Mouse (Mus musculus): ENCODE measurements around the gene Gm9803. TPM values are rescaled to one million over a fixed set of nuclear protein-coding genes. Genes with fewer than 3 reads are reported as not detected.
"Not testable (repeated sequence)": the region's sequence is repeated elsewhere in the genome, so short reads cannot be mapped to it uniquely, and the experiment has no call there.

The Gm9803 gene
- total RNA-seq (2021): 10 to 100 TPM in 1 of 2 experiments, 1 to 10 TPM in 1; 6.9 to 17.4 TPM
- long read RNA-seq, experiment 1, partial matches to known transcripts: 0 of 2 reads
- long read RNA-seq, experiment 1, other reads (novel, unspliced or antisense): 0 of 2 reads
- long read RNA-seq, experiment 2, transcript Gm9803-201 (1 exons, 563 nt): major isoform, 10 of 10 reads
- long read RNA-seq, experiment 2, partial matches to known transcripts: 0 of 10 reads
- long read RNA-seq, experiment 2, other reads (novel, unspliced or antisense): 0 of 10 reads

DNA sequence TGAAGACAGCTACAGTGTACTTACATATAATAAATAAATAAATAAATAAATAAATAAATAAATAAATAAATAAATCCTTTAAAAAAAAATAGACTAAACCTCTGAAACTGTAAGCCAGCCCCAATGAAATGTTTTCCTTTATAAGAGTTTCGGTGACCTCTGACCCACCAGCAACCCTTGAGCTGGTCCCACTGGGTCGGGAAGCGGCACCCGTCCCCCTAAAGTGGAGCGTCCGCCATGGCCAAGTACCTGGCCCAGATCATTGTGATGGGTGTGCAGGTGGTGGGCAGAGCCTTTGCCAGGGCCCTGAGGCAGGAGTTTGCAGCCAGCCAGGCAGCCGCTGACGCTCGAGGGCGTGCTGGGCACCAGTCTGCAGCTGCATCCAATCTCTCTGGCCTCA, at the start of gene Gm9803:
Gene Gm9803, plus strand, starts transcription at position 154 of the 400 bp plus-strand sequence.
- not testable (repeated sequence) for DNase-seq (ENCODE audit: low spot score in 2 of 2)

DNA sequence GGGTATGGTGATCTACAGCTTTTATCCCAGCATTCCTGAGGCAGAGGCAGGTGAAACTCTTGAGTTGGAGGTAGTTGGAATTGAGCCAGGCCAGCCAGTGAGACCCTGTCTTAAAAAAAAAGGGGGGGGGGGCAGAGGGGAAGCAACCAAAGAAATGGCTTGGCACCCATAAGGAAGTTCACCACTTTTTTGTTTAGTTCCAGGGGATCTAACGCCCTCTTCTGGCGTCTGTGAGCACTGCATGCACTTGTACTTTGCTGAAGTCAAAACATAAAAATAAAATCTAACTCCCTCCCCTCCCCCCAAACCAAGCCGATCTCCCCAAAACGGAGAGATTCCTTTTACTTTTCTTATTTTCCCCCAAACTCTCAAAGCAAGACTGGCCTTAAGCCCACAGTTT, 48.5 kb upstream of the Gm9803 start:
- peak in 1 of 2 experiments; percentile 33 for DNase-seq (ENCODE audit: low spot score in 2 of 2)

DNA sequence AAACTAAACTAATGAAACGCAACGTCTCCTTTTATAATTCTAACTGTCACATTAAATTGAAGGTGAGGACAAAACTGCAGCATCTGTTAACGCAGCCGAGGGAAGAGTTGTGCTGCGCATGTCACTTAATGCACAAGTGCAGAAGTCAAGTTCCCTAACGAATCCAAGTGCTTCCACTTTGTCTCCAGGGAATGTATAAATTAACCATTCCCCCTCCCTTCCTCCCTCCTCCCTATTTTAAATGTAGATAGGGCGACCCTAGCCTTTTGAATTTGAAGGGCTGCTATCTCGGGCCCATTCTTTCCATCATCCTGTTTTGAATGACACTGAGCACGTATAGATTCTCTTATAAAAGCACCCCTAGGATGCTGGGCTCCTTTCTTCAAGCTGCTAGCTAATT, 46.4 kb upstream of the Gm9803 start:
- no peak for DNase-seq (ENCODE audit: low spot score in 2 of 2)

DNA sequence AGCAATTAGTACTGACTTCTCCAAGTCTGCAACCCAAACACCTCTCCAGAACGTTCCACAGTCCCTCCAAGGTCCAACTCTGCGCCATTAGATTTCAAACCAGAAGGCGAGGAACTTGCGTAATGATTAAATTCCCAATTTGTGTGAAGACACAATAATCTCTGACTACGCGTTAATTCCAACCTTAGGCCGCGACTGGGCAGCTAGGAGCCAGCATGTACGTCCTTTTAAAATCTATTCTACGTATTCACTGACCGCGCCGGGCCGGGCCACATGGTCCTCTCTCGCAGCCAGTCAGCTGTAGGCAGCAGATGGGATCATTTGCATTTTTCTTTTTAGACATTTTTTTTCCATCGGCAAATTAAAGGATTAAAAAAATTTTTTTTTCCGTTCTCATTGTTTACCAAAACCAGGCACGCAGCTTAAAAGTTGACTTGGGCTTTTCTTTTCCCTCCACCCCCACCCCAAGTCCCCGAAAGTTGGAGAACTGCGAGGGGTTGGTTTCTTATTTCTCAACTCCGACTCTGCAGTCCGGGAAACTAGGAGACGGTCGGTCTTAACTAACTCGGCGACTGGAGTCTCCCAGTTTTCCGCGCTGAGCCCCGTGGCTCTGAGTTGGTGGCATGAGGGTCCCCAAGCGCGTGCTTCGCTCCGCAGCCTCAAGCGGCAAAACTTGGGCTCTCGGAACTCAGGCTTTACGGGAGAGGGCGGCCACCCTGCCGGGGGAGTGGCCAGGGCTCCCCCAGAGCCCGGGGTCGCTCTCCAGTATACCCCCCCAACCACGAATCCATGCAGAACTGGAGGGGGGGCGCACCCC, 45.8 kb upstream of the Gm9803 start:
- DNase-seq (ENCODE audit: low spot score in 2 of 2): peak; percentile 47 to 51

DNA sequence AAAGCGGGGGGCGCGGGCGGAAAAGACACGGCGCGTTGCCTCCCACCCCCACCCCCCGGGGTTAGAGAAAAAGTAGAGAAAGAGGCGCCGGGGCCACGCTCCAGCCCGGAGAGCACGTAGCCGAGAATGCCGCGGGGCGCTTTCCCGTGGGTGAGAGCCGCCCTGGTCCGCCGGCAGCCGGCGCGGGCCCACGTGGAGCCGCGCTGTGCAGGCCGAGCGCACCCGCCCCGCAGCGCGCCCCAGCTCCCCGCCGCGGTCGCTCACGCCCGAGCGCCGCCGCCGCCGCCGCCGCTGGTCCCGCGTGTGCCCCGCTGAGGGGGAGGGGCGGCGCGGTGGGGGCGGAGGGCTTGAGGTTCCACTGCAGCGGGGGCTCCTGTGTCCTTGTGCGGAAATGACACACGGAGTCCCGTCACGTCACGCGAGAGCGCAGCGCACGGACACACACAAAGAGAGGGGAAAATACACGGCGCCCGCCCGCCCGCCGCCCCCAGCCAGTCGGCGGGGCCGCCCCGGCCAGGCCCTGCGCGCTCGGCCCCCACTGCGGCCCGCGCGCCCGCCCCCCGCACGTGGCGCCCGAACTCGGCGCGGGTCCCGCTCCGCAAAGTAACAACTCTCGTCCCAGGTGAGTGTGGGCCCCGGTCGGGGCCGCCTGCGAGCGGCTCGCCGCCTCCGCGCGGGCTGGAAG, 45.0 kb upstream of the Gm9803 start, which contains the start of gene Bend3:
Gene Bend3, plus strand, starts transcription at position 81 of the 685 bp plus-strand sequence.
- peak; percentile 50 to 64 for DNase-seq (ENCODE audit: low spot score in 2 of 2)

DNA sequence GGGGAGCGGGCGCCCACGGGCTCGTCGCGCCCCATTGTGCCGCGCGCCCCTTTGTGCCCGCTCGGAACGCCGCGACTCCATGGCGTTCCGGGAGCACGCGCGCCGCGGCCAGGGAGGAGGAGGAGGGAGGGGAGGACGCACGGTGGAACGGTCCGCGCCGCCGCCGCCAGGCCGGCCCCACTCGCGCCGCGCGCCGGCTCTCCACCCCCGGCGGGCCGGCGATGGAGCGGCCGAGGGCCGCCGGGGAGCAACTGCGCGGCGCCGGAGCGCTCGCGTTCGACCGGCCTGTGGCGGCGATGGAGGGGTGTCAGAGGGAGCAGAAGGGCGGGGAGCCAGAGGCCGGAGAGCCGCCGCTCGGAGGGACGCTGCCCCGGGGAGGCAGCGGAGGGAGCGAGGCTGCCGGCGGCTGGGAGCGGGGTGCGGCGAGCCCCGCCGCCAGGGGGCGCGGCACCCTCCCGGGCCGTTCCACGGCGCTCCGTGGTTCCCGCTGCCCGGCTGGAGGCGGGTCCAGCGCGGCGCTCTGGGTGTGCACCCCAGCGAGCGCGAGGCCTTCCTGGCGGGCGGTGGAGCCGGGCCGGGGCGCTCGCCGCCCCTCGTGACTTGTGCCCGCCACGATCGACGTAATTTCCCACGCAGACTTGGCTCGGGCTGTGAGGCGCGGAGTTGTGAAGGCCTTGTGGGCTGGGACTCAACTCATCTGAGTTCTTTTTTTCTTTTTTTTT, 44.3 kb upstream of the Gm9803 start:
- peak; percentile 91 to 94 for DNase-seq (ENCODE audit: low spot score in 2 of 2)

DNA sequence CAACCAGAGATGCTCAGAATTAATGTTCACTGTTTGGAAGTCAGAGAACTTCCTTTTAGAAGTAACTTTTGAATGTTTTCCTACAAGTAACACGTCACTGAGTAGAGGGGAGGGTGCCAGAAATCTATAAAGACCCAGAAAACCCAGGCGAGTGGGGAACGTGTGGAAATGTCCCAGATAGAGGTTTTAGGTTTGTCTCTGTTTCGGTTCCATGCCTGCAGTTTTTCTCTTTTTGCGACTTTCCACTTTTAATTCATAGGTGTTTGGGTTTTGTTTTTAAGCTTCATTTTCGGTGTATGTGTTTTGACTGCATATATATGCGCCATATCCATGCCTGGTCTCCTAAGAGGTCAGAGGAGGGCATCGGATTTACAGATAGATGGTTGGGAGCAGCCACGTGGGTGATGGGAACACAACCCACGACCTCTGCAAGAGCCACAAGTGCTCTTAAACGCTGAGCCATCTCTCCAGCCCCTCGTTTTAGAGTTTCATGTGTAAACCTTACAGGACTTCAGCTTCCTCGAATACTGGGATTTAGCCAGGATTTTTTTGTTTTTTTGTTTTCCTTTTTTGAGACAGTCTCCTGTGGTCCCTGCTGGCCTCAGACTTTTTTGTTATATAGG, 43.5 kb upstream of the Gm9803 start:
- no peak for DNase-seq (ENCODE audit: low spot score in 2 of 2)

DNA sequence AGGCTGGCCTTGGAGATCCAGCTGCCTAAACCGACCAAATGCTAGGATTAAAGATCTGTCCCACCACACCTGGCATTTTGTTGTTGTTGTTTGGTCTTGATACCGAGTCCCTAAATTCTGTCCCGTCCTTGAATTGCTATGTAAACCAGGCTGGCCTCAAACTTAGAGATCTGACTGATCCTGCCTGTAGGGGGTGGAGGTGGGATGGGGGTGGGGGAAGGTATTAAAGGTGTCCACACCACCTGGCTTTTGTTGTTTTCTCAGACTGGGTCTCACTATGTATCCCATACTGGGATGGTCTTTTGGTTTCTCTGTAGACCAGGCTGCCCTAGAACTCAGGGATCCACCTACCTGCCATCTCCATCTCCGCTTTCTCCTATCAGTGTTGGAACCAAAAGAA, 42.7 kb upstream of the Gm9803 start:
- no peak for DNase-seq (ENCODE audit: low spot score in 2 of 2)

DNA sequence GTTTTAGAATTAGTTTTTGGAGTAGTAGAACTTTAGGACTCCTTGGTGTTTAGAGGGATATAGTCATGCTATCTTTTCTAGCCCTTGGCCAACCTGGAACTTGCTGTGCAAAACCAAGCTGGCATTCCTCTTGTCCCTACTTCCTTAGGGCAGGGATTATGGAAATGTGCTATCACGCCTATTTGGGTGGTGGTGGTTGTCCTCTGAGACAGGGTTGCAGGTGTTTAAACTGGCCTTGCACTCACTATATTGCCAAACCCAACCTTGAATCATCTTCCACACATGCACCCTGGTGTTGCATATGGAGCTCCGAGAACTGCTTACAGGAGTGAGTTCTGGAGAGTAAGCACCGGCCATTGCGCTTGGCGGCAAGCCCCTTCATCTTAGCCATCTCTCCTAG, 41.9 kb upstream of the Gm9803 start:
- no peak for DNase-seq (ENCODE audit: low spot score in 2 of 2)

DNA sequence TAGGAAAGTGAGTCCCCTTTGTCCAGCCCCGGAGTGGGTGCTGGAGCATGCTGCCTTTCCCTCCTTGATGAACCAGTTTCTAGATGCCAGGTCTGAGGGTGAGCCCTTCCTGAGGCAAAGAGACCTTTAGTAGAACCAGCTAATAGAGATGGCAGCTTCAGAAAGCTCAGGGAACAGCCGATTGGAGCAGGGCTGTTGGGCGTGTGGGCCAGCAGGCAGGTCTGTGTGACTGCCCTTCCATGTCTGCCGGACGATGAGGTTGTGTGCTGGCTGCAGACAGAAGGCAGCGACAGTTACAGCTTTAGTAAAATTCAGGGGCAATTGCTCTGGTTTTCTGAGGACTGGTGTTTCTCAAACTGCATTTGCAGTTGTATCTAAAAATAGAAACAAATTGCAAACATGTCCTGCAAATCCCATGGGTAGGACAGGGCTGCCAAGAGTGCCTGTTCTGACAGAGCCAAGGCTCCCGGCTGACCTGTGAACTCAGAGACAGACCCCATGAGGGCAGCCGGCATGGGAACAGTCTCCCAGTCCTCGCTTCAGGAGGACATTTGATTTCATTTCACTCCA, 40.4 kb upstream of the Gm9803 start:
- DNase-seq (ENCODE audit: low spot score in 2 of 2): peak in 1 of 2 experiments; percentile 38

DNA sequence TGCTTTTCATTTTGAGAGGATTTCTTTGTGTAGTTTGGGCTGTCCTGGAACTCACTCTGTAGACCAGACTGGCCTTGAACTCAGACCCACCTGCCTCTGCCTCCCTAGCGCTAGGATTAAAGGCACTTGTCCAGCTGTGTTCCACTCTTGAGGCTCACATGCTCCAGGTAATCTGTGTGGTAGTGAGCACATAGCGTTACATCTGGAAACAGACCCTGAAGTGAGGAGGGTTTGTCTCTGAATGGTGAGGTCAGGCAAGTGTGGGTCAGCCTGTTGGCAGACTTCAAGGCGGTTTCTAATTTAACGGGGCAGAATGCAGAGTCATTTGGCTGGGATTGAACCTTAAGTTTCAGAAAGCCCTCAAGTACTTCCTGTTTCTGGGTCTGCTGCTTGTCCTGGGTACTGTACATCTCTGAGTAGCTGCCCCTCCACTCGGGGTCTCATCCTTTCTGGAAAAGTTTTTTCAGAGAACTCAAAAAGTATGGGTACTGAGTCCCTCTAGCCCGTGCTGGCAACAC, 38.1 kb upstream of the Gm9803 start:
- DNase-seq (ENCODE audit: low spot score in 2 of 2): no peak

DNA sequence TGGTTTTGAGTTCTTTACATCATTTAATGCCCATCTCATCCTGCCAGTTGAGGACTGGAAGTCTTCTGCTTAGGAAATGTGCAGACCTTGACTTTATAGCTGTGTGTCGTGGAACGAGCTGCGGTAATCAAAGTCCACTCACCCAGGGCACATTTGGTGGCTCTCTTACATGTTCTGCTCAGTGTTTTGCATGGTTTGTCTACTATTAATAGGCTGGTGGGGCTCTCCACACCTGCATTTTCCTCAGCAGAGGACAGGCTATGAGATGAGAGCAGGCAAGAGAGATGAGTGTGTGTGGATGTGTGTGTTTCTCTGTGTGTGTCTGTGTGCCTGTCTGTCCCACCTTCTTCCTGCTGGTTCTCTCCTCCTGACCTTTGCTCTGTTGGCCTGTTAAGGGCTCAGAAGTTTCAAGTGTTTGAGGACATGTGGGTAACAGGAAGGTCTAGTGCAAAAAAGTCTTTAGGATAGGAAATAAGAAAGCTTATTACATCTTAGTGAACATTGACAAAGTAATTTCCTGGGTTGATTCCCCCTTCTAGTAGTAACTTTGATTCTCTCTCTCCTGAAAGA, 36.4 kb upstream of the Gm9803 start:
- DNase-seq (ENCODE audit: low spot score in 2 of 2): no peak

DNA sequence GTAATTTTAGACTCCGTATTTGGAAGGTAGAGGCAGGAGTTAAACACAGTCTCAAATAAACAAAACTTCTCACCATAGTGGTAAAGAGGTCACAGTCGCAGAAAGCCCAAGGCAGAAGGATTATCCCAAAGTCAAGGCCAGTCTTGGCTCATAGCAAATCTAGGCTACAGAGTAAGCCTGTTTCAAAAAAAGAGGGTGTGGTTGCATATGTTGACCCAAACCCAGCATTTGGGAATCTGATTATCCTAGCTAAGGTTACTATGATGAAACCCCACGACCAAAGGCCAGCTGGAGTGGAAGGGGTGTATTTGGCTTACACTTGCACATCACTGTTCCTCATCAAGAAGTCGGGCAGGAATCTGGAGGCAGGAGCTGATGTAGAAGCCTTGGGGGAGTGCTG, 35.6 kb upstream of the Gm9803 start:
- no peak for DNase-seq (ENCODE audit: low spot score in 2 of 2)

DNA sequence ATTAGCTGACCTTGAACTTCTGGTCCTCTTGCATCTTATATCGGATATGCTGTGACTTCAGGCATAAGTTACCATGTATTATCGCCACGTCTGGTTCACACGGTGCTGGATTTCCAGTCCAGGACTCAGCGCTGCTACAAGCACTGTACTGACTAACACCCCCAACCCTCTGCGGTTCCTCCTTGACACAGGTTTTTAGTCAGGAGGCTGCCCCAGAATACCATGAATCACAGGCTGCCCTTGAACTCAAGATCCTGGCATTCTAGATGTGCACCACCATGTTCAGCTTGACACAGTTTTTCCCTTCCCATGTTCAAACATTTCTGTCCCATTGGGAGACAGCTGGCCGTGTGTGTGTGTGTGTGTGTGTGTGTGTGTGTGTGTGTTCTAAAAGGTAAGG, 34.7 kb upstream of the Gm9803 start:
- DNase-seq (ENCODE audit: low spot score in 2 of 2): no peak

DNA sequence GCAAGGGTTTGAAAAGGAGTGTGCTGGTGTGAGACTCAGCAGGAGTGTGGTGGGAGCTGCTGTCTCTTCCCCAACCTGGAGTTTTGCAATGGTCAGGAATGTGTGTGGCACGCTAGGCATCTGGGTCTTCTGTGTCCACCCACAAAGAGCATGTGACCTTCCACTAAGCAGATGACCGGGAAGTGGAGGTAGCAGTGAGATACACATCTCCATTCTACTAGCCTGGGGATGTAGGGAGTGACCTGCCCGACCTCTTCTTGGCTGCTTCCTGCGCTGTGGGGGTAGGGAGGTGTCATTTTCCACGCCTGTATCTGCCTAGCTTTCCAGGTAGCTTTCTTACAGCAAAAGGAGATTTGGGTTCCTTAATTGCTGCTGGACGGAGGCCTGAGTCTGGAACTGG, 34.3 kb upstream of the Gm9803 start:
- DNase-seq (ENCODE audit: low spot score in 2 of 2): no peak

DNA sequence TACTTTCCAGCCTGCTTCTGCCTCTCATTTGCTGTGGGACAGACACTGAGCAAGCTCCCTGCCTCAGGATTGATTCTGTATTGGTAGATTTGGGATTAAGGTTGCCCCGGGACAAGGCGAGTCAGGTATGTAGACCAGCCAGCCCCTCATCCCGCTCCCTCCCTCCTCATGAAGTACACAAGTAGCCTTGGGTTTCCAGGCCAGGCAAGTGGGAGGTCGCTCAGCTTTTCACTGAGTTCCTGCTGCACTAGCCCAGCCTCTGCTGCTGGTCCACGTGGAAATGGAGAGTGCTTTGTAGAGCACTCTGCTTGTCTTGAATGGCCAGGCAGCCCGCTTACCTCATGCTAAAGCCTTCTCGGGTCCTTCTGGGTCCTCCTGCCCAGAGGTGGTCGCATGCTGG, 33.9 kb upstream of the Gm9803 start:
- no peak for DNase-seq (ENCODE audit: low spot score in 2 of 2)

DNA sequence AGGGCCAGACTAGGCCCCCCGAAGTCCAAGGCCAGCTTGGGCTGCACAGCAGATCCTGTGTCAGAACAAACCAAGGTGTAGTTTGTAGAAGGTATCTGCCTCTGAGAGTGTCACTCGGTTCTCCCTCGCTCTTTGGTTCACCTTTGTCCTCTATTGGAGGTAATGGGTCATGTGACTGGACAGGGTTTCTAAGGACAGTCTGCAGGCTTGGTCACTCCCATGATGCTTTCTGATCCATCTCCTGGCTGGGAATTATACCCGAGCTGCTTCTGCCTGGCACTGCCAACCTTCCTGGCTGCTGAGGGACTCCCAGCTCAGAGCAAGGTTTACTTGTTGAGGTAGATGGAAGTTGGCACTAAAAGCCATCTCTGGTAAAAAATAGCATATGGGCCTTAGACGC, 33.0 kb upstream of the Gm9803 start:
- DNase-seq (ENCODE audit: low spot score in 2 of 2): no peak

DNA sequence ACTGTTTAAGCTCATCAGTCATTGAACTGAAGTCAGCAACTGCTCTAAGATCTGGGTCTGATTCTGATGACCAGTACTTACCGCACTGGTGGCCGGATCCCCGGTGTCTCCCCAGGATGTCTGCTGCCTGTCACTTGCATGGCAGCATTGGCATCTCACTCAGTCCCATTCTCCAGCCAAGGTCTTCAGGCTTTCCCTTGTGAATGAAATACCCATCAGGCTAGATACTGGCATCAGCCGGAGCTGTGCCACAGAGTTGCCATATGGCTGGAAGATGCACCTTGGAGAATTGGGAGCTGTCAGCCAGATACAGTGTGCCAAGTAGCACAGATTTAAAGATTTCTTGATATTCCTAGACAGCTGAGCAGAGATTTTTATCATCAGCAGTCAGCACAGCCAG, 21.3 kb upstream of the Gm9803 start:
- DNase-seq (ENCODE audit: low spot score in 2 of 2): no peak

DNA sequence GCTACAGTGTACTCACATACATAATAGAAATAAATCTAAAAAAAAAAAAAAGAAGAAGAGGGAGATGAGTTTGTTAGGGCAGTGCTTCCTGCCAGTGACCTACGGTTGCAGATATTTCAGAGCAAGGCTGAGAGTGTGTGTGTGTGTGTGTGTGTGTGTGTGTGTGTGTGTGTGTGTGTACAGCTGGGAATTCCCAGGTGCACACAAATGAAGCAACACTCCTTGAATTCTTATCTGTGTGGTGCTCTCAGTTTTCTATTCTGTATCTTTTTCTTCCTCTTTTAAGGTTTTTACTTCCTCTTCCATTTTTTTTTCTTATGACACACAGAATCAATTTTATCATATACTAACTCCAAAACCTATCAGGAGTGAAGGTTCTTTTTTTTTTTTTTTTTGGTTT, 19.6 kb upstream of the Gm9803 start:
- no peak for DNase-seq (ENCODE audit: low spot score in 2 of 2)

DNA sequence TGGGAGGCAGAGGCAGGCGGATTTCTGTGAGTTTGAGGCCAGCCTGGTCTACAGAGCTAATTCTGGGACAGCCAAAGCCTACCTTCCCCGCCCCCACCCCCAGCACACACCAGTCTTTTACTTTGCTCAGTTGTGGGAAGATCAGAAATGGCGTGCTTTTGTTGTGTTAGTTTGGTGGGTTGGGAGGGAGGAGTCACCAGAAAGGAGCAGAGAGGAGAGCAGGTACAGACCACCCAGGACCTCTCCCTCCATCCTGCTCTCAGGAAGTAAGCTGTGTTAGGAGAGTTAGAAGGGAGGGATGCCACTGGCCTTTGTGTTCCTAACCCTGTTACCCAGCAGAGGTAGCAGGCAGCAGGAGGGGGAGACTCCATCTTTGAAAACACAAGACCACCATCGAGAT, 16.8 kb upstream of the Gm9803 start:
- no peak for DNase-seq (ENCODE audit: low spot score in 2 of 2)

All from adrenal gland, adult 18-20 months (tissue).